Mouse (Mus musculus) liver, postnatal 0 days (tissue): ENCODE measurements around the gene Apob. TPM values are rescaled to one million over a fixed set of nuclear protein-coding genes. Genes with fewer than 3 reads are reported as not detected.
A peak's percentile ranks its signal among the peaks of the same experiment; 100 is the strongest.

Source experiments
- ATAC-seq: fragments of 200-750 bp; cut with Nextera tagmentation; 2 replicates; pipeline ENCODE4 v1.8.0; 2017; ENCODE audit warnings: mild to moderate bottlenecking, moderate library complexity
- DNase-seq: peaks from one replicate; pipeline ENCODE4 v3.0.0-alpha.2; 2016
- H3K27ac ChIP-seq: fragments of 300-500 bp; sonication (generic); 2 replicates; pipeline ENCODE4 v1.5.1; 2014; ENCODE audit warnings: antibody characterized with exemption, moderate library complexity, mild to moderate bottlenecking, low read depth
- H3K27me3 ChIP-seq: fragments of 300-500 bp; sonication (generic); 2 replicates; pipeline ENCODE4 v1.6.1; 2014; ENCODE audit warnings: low read length, control low read depth, mixed read lengths; ENCODE audit not compliant: insufficient read depth
- H3K36me3 ChIP-seq: fragments of 300-500 bp; sonication (generic); replicated peaks from 2 replicates; pipeline ENCODE4 v1.6.1; 2014; ENCODE audit warnings: mild to moderate bottlenecking, control low read depth, low read length, moderate library complexity, mixed read lengths; ENCODE audit not compliant: insufficient read depth
- H3K4me1 ChIP-seq: fragments of 300-500 bp; sonication (generic); 2 replicates; pipeline ENCODE4 v1.6.1; 2014; ENCODE audit warnings: antibody characterized with exemption, mild to moderate bottlenecking, control low read depth; ENCODE audit not compliant: insufficient read depth
- H3K4me2 ChIP-seq: fragments of 300-500 bp; sonication (generic); 2 replicates; pipeline ENCODE4 v1.6.1; 2014; ENCODE audit warnings: low read depth, mild to moderate bottlenecking, low read length, moderate library complexity, mixed read lengths
- H3K4me3 ChIP-seq: fragments of 300-500 bp; sonication (generic); 2 replicates; pipeline ENCODE4 v1.5.1; 2014; ENCODE audit warnings: low read depth, low read length
- H3K9ac ChIP-seq: fragments of 300-500 bp; sonication (generic); replicated peaks from 2 replicates; pipeline ENCODE4 v1.6.1; 2014; ENCODE audit warnings: mild to moderate bottlenecking, moderate library complexity
- H3K9me3 ChIP-seq: fragments of 300-500 bp; sonication (generic); 2 replicates; pipeline ENCODE4 v1.6.1; 2016; ENCODE audit warnings: mild to moderate bottlenecking, control low read depth, low read length, mixed read lengths
- CTCF ChIP-seq: sonication (generic); IDR thresholded peaks from 2 replicates; pipeline ENCODE4 v1.5.1; 2016; ENCODE audit warnings: antibody characterized with exemption, low read depth
- EP300 ChIP-seq: IDR thresholded peaks from 2 replicates; pipeline ENCODE4 v1.6.1; 2016; ENCODE audit warnings: antibody characterized with exemption, low read depth, mild to moderate bottlenecking
- WGBS: fragments of 180-500 bp; shearing (Covaris S2); extraction: QIAGEN DNeasy Blood & Tissue Kit; methylation state at CpG from one replicate; pipeline ENCODE4 v1.1.7; 2014; ENCODE audit not compliant: insufficient replicate concordance; 5-methylcytosine and 5-hydroxymethylcytosine counted together
- polyA plus RNA-seq: library from polyadenylated mRNA; unstranded; fragments of >200 nt; fragmentation: Nextera tagmentation; extraction: Ambion mirVana; gene quantifications from 2 replicates; pipeline ENCODE4 v1.2.1, GENCODE M21; 2015

Gene Apob
- 178 and 219 TPM in 2 replicates for polyA plus RNA-seq

DNA sequence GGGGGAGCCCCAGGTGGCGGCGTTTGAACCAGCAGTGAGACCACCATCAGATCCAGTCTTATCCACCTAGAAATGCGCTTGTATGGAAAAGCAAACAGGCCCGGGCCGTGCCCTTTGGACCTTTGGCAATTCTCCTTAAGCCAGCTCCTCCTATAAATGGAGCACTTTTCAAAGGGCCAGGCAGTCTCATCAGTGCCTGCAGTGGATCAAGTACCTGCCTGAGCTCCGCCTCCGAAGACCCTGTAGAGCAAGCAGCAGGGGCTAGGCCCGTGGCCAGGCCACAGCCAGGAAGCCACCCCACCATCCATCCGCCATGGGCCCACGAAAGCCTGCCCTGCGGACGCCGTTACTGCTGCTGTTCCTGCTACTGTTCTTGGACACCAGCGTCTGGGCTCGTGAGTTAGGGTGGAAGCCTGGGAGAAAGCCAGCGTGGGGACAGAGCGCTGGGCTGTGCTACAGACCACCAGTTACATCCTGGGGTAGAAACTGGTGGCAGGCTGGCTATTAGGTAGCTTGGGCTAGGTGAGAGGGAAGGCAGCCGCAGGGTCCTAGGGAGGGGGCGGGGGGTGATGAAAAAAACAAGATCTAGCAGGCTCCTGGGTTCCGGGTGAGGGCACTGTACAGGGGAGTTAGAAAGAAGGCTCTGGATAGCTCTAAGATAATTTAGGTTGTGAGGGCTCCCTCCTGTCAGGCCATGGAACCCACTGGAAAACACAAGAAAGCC, at the start of gene Apob:
Gene Apob (plus strand): TSS at position 183 of the 724 bp plus-strand sequence.
- WGBS = 53% methylated on average over 20 of the region's 20 CpGs
- no peaks in the 10 kb centered on the region for H3K9me3 ChIP-seq
- H3K4me2 ChIP-seq = peak within 1 kb of the TSS; percentile 67
- H3K27ac ChIP-seq = peak within 1 kb of the TSS; percentile 95
- peak; percentile 64 for ATAC-seq
- no peaks in the 10 kb centered on the region for H3K4me1 ChIP-seq
- H3K9ac ChIP-seq = peak within 1 kb of the TSS; percentile 85
- TF ChIP-seq EP300 (no peak), CTCF (no peak)
- peak; percentile 78 for DNase-seq
- no peaks in the 10 kb centered on the region for H3K27me3 ChIP-seq
- peak within 1 kb of the TSS; percentile 60 for H3K4me3 ChIP-seq
- H3K36me3 ChIP-seq = peaks cover 4% of the 10 kb centered on the region; the same call in 1 of the 2 replicates

DNA sequence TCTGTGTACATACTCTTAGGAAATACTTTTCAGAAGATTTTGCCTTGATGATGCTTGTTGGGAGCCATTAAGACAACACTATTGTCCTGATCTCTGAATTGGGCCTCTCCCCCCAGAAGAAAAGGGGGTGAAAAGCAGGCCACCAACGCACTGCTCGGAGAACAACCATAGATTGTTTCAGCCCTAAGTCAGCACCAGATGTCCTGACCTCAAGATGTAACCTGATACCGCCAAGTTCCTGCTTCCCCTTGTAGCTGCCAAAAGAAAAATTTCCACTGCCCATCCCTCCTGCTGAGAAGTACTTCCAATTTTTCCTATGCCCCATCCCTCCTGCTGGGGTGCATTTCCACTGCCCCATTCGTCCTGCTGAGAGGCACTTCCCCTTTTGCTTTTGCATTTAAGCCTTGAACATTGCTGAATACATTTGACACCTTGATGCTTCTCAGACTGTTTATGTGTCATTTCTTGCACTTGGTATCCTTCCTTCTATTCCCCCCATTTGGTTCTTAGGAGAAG, 45.0 kb upstream of the Apob start:
- no peak for TF ChIP-seq CTCF
- TF ChIP-seq EP300 = no peak
- H3K4me1 ChIP-seq = no peaks in the 10 kb centered on the region
- H3K9me3 ChIP-seq = no peaks in the 10 kb centered on the region
- ATAC-seq (no peak), DNase-seq (no peak)
- H3K9ac ChIP-seq = no peak overlapping the region
- H3K4me3 ChIP-seq = no peak overlapping the region
- H3K27ac ChIP-seq = no peak overlapping the region
- no peaks in the 10 kb centered on the region for H3K27me3 ChIP-seq
- WGBS = 67% methylated on average over 4 of the region's 4 CpGs
- H3K36me3 ChIP-seq = no peaks in the 10 kb centered on the region
- H3K4me2 ChIP-seq = no peak overlapping the region

DNA sequence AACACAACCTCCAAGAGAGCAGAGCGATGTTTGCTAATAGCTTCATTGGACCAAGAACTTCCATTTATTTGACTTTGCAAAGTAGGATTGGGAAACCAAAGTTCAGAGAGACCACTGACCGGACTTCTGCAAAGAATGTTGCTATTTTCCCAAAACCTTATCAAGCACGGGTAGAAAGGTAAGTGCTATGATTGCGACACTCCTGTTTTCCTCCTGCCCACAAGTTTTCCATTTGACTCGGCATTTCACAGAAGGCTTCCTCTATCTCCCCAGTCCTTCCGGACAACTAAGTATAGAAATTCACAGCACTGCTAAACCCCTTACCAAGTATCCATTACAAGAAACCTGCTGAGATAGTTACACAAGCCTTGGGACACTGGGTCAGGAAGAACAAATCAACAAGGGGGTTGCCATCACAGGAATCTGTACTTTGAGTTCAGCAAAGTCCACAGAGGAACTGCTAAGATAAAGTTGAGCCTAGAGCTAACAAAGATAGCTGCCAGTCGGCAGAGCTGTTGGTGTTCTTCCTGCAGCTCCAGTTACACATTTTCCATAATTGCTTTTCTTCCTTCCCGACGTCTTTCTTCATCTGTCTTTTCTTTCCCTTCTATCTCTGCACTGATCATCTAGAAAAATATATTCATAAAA, 27.2 kb upstream of the Apob start:
- no peaks in the 10 kb centered on the region for H3K27me3 ChIP-seq
- H3K27ac ChIP-seq = peak overlapping the region; percentile 87
- WGBS = 53% methylated on average over 9 of the region's 9 CpGs
- ATAC-seq (peak; percentile 88), DNase-seq (peak; percentile 18)
- H3K4me2 ChIP-seq = peak overlapping the region; percentile 58
- 0 out of 2 replicates have a peak, but pooled peaks cover 3% of the 10 kb centered on the region for H3K4me1 ChIP-seq
- H3K9ac ChIP-seq = no peak overlapping the region
- H3K36me3 ChIP-seq = no peaks in the 10 kb centered on the region
- no peaks in the 10 kb centered on the region for H3K9me3 ChIP-seq
- H3K4me3 ChIP-seq = peak overlapping the region; percentile 38
- TF ChIP-seq CTCF (no peak), EP300 (peak; percentile 66; the same call in 1 of the 2 replicates)

DNA sequence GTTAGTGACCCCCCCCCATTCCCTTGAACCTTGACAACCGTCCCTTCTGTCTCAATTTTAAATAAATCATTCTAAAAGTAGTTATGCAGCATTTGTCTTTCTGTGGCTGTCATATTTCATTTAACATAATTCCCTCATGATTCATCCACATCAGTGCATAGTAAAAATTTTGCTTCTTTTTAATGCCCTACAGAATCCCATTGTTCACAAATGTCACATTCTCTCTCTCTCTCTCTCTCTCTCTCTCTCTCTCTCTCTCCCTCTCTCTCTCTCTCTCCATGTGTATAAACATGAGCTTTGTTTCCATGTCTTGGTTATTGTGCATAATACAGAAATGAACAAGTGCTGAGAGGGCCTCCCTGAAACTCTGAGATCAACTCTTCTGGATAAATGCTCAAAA, 18.6 kb upstream of the Apob start:
- ATAC-seq (no peak), DNase-seq (no peak)
- H3K4me3 ChIP-seq = no peak overlapping the region
- no peaks in the 10 kb centered on the region for H3K36me3 ChIP-seq
- H3K4me2 ChIP-seq = no peak overlapping the region
- H3K27ac ChIP-seq = no peak overlapping the region
- H3K9ac ChIP-seq = no peak overlapping the region
- TF ChIP-seq EP300 (no peak), CTCF (no peak)
- no peaks in the 10 kb centered on the region for H3K9me3 ChIP-seq
- no peaks in the 10 kb centered on the region for H3K4me1 ChIP-seq
- 78% methylated on average over 1 of the region's 1 CpGs for WGBS
- H3K27me3 ChIP-seq = no peaks in the 10 kb centered on the region

DNA sequence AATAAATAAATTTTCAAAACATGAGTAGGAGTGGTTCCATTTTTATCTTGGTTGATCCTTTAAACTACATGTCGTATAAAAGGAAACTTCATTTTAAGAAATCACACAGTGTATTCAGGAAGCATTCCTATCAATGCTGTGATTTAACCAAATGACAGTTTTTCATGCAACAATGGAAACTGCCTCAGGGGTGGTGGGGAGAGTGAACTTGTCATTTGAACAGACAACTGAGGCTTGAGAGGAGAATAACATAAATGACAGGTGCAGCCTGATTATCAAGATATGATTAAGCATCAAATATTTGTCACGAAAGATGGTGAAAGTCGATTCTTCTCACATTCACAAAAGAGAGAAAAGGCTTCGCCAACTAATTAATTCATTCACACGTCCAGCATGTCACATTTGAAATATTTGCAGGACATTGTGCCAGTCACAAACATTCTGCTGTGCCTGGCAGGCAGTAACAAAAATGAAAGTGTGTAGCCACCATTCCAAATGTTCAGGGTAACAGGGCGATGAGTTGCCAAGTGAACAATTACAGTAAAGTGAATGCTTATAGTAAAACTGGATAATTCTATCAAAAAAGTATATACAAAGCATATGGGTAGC, 18.0 kb upstream of the Apob start:
- H3K4me2 ChIP-seq = no peak overlapping the region
- no peaks in the 10 kb centered on the region for H3K4me1 ChIP-seq
- no peaks in the 10 kb centered on the region for H3K27me3 ChIP-seq
- H3K27ac ChIP-seq = no peak overlapping the region
- H3K4me3 ChIP-seq = no peak overlapping the region
- ATAC-seq = no peak
- H3K9me3 ChIP-seq = no peaks in the 10 kb centered on the region
- no peak for DNase-seq
- no peak overlapping the region for H3K9ac ChIP-seq
- no peak for TF ChIP-seq EP300
- TF ChIP-seq CTCF = no peak
- 79% methylated on average over 6 of the region's 6 CpGs for WGBS
- no peaks in the 10 kb centered on the region for H3K36me3 ChIP-seq
